Mouse (Mus musculus): ENCODE results near the gene Izumo2. TPM values are rescaled to one million over a fixed set of nuclear protein-coding genes. Genes with fewer than 3 reads are reported as not detected.

The Izumo2 gene
- total and polyA plus RNA-seq, 3 experiments: not detected

DNA sequence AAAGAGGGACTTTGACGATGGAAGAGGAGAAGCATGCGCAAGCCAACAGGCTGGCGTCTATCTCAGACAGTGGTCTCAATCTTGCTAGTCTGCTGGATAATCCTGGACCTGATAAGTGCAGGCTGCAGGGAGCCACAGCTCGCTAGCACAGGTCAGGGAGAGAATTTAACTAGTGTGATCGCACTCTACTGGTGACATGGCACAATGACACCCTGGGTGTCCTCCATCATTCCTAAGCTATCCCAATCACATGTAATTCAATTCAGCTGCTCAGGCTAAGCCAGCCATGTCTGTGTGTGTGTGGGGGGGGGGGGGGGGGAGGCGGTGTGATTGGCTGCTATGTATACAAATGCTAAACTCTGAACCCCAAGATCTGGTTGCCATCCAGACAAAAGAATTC, 6.6 kb upstream of the Izumo2 start:
- H3K36me3 ChIP-seq (ENCODE audit: control insufficient read depth in 1 of 2, insufficient read depth in 2 of 2, low read length in 2 of 2): peaks cover 0 to 8% of the 10 kb centered on the region in 2 experiments; a peak in 2 of 4 replicates
- H3K9me3 ChIP-seq (replicated peaks; ENCODE audit: insufficient read depth, low read length): no peaks in the 10 kb centered on the region
- no peak for TF ChIP-seq MAFK (IDR thresholded peaks at IDR 0.05; ENCODE audit: borderline replicate concordance, low read depth, low read length)
- TF ChIP-seq ELF1 (IDR thresholded peaks at IDR 0.05; ENCODE audit: low read depth, low read length): no peak
- TF ChIP-seq NRF1 (IDR thresholded peaks at IDR 0.05; ENCODE audit: insufficient read depth, low read depth, low read length, poor library complexity, severe bottlenecking): peak; percentile 49; the same call in 1 of the 2 replicates
- TF ChIP-seq POLR2A (IDR thresholded peaks at IDR 0.05; ENCODE audit: control insufficient read depth in 1 of 2, insufficient read depth in 1 of 2, low read depth in 1 of 2, low read length in 2 of 2, poor library complexity in 1 of 2): no peak
- TF ChIP-seq MYC (IDR thresholded peaks at IDR 0.05; ENCODE audit: low read depth, low read length): no peak
- no peak for TF ChIP-seq ZKSCAN1 (IDR thresholded peaks at IDR 0.05; ENCODE audit: low read depth, low read length)
- TF ChIP-seq RCOR1 (IDR thresholded peaks at IDR 0.05; ENCODE audit: low read depth, low read length): no peak
- TF ChIP-seq E2F4 (IDR thresholded peaks at IDR 0.05; ENCODE audit: borderline replicate concordance, low read depth, low read length): no peak
- TF ChIP-seq HCFC1 (IDR thresholded peaks at IDR 0.05; ENCODE audit: low read depth, low read length): no peak
- TF ChIP-seq CTCF (IDR thresholded peaks at IDR 0.05 in 2 of 3, conservative IDR thresholded peaks at IDR 0.05 in 1 of 3; ENCODE audit: control insufficient read depth in 1 of 3, insufficient read depth in 1 of 3, low read depth in 2 of 3, low read length in 3 of 3, poor library complexity in 1 of 3, severe bottlenecking in 1 of 3): peak; percentile 35 to 79 (median 58); a peak in 5 of 6 replicates
- no peak for TF ChIP-seq ZMIZ1 (IDR thresholded peaks at IDR 0.05; ENCODE audit: low read depth, low read length)
- peak; percentile 45 for TF ChIP-seq SMC3 (IDR thresholded peaks at IDR 0.05; ENCODE audit: low read depth, low read length)
- TF ChIP-seq RAD21 (IDR thresholded peaks at IDR 0.05; ENCODE audit: low read depth, low read length): peak; percentile 17
- TF ChIP-seq MAZ (IDR thresholded peaks at IDR 0.05; ENCODE audit: low read depth, low read length): no peak
- H3K4me1 ChIP-seq (ENCODE audit: control insufficient read depth in 1 of 2, insufficient read depth in 2 of 2, low read length in 2 of 2): peaks cover 3 to 14% of the 10 kb centered on the region in 2 experiments; a peak in 3 of 4 replicates
- H3K79me2 ChIP-seq (ENCODE audit: control insufficient read depth, insufficient read depth, low read length, poor library complexity): no peaks in the 10 kb centered on the region
- no peak overlapping the region for H3K27ac ChIP-seq (ENCODE audit: control insufficient read depth, low read depth, low read length)
- no peaks in the 10 kb centered on the region for H3K27me3 ChIP-seq (ENCODE audit: control insufficient read depth in 1 of 2, insufficient read depth in 2 of 2, low read length in 2 of 2)
- no peak overlapping the region for H3K9ac ChIP-seq (ENCODE audit: control insufficient read depth, low read depth, low read length, poor library complexity, severe bottlenecking)
- DNase-seq (ENCODE audit: low read depth, low spot score): peak; percentile 61
- H3K4me3 ChIP-seq (ENCODE audit: control insufficient read depth in 1 of 2, insufficient read depth in 1 of 2, low read depth in 2 of 2, low read length in 2 of 2): no peak overlapping the region

DNA sequence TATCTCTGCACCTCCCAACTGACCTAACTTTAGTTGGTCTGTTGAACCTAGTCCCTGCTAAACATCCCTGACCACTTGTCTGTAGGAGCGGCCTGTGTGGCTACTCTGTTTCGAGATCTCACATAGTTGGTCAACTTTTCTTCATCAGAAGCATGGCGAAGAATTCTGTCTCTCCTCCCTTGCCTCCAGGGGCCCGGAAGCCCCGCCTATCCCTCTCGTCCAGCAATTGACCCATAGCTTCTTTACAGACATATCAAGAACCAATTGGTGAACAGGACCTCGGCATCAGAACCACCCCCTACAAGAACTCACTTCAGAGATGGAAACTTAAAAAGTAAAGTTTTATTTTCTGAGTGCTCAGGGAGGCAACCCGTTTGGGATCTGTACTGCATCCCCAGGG, 5.6 kb upstream of the Izumo2 start:
- no peaks in the 10 kb centered on the region for H3K27me3 ChIP-seq (ENCODE audit: control insufficient read depth in 1 of 2, insufficient read depth in 2 of 2, low read length in 2 of 2)
- H3K79me2 ChIP-seq (ENCODE audit: control insufficient read depth, insufficient read depth, low read length, poor library complexity): no peaks in the 10 kb centered on the region
- no peak for DNase-seq (ENCODE audit: low read depth, low spot score)
- TF ChIP-seq CHD2 (IDR thresholded peaks at IDR 0.05; ENCODE audit: low read length) (no peak), E2F4 (IDR thresholded peaks at IDR 0.05; ENCODE audit: borderline replicate concordance, low read depth, low read length) (no peak), ELF1 (IDR thresholded peaks at IDR 0.05; ENCODE audit: low read depth, low read length) (no peak), USF1 (IDR thresholded peaks at IDR 0.05; ENCODE audit: low read depth, low read length) (no peak), RCOR1 (IDR thresholded peaks at IDR 0.05; ENCODE audit: low read depth, low read length) (no peak), SMC3 (IDR thresholded peaks at IDR 0.05; ENCODE audit: low read depth, low read length) (no peak), ZMIZ1 (IDR thresholded peaks at IDR 0.05; ENCODE audit: low read depth, low read length) (no peak), KAT2A (conservative IDR thresholded peaks at IDR 0.05; ENCODE audit: low read depth, low read length) (no peak), TBP (IDR thresholded peaks at IDR 0.05; ENCODE audit: low read depth, low read length) (no peak), MYC (IDR thresholded peaks at IDR 0.05; ENCODE audit: low read depth, low read length) (no peak), MXI1 (IDR thresholded peaks at IDR 0.05; ENCODE audit: low read depth, low read length) (no peak), CTCF (IDR thresholded peaks at IDR 0.05 in 2 of 3, conservative IDR thresholded peaks at IDR 0.05 in 1 of 3; ENCODE audit: control insufficient read depth in 1 of 3, insufficient read depth in 1 of 3, low read depth in 2 of 3, low read length in 3 of 3, poor library complexity in 1 of 3, severe bottlenecking in 1 of 3) (no peak), CHD1 (IDR thresholded peaks at IDR 0.05; ENCODE audit: low read depth, low read length) (no peak)
- no peak overlapping the region for H3K4me3 ChIP-seq (ENCODE audit: control insufficient read depth in 1 of 2, insufficient read depth in 1 of 2, low read depth in 2 of 2, low read length in 2 of 2)
- H3K9me3 ChIP-seq (replicated peaks; ENCODE audit: insufficient read depth, low read length): no peaks in the 10 kb centered on the region
- no peaks in the 10 kb centered on the region for H3K36me3 ChIP-seq (ENCODE audit: control insufficient read depth in 1 of 2, insufficient read depth in 2 of 2, low read length in 2 of 2)
- H3K4me1 ChIP-seq (ENCODE audit: control insufficient read depth in 1 of 2, insufficient read depth in 2 of 2, low read length in 2 of 2): peaks cover 0 to 4% of the 10 kb centered on the region in 2 experiments; a peak in 2 of 4 replicates
- H3K9ac ChIP-seq (ENCODE audit: control insufficient read depth, low read depth, low read length, poor library complexity, severe bottlenecking): no peak overlapping the region
- no peak overlapping the region for H3K27ac ChIP-seq (ENCODE audit: control insufficient read depth, low read depth, low read length)

Measured in MEL (cell line).